Mouse (Mus musculus) lung, adult 18-20 months (tissue): ENCODE measurements around the gene Nfia.
A peak's percentile ranks its signal among the peaks of the same experiment; 100 is the strongest.

Experiments
- DNase-seq, 2 experiments: peaks; one replicate each; pipeline ENCODE4 v3.0.0; 2022; ENCODE audit warnings: mixed read lengths in 2 of 2

The Nfia gene

DNA sequence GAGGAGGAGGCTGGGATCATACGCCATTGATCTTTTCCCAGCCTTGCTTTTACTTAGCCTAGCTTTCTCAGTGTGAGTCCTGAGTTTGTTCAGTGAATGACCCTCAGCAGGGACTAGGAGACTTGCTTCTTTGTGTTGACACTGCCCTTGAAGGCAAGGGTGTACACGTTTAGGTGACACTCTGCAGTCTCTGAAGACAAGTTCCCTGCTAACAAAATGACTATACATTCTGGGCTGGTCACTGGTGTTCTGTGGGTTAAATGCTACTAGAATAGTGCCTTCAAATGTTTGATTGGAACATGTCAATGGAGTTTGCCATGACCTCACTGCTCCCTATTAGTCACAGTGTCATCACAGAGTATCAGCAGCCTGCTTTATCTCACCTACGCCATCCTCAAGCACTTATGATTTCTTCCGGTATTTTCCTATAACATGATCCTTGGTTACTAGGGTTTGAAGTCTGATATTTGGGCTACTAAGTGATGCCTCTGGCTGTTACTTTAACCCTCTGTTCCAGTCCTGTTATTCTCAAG is 68.6 kb downstream of the Nfia start:
- no peak for DNase-seq

DNA sequence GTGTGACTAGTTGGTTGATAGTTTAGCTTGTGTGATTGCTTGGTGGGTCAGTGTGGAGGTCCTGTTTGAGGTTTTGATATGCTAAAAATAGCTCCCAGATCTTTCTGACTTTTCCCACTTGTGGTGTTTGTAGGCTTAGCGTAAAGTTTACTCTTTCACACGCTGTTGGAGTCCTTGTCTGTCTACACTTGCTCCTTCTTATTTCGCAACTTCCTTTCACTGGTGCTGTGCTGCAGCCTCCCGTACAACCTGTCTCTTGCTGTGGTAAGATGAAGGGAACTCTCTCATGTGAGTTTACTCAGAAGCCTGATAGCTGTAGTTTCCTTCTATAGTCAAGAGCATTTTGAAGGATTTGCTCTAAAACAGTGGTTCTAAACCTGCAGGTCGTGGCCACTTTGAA is 69.2 kb downstream of the Nfia start:
- DNase-seq, result peak in 1 of 2 experiments; percentile 36

DNA sequence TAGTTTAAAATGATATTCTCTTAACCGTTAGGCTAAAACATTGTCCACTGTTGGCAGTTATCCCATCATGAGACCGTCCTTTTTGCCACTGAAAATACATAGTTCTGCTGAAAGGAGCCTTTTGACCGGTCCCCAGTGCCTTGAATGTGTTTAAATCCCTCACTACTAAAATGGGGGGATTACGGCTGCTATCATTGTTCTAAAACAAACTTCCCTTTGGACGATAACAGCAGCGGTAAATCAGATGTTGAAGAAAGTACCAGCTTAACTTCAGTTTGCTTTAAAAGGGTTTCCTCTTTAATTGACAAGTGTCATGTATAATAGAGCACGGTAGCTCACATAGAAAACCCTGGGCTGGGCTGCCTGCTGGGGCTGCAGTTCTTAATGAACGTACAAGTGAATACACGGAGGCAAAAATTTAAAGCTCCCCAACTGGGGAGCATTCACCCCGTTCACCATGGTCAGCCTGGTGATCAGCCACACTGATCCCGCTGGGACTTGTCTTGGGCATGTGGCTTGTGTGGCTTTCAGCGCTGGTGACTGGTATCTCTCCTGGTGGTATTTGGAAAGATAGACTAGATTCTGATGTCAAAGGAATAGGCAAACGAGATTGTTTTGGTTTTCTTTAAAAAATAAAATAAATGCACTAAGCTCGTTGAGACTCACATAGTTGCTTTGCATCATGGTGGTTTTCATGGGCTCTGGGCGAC is 71.6 kb downstream of the Nfia start:
- DNase-seq, result no peak

DNA sequence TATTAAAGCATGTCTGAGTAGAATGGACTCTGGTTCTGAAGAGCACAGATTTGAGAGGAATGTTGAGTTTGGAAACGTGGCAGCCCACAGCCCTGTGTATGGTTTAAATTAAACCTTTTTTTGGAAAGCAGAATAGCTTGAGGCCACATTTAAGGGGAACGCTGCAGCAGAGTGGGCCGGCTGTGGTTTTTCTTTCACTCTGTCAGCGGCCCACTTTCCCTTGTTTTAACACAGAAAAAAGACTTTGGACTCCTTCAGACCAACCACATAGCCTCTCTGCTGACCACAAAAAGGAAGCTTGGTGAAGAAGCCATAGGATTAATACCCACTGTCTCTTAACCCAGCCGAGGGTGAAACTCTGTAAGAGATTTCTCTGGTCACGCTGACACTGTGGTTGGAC is 72.4 kb downstream of the Nfia start:
- DNase-seq, result no peak

DNA sequence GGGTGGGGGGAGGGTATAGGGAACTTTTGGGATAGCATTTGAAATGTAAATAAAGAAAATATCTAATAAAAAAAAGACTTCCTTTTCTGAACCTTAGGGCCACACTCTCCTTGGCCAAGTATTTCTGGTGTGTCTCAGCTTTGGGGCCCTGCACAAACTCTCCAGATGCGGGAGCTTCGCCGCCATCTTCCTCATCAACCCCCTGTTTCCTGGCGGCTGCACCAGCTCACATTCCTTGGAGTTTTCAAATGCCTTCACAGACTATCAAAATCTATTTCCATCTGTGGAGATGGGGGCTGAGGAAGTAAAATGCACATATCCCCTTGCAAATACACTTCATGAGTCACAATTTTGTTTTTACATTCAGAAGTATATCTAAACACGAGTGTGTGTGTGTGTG is 75.1 kb downstream of the Nfia start:
- DNase-seq, result no peak

DNA sequence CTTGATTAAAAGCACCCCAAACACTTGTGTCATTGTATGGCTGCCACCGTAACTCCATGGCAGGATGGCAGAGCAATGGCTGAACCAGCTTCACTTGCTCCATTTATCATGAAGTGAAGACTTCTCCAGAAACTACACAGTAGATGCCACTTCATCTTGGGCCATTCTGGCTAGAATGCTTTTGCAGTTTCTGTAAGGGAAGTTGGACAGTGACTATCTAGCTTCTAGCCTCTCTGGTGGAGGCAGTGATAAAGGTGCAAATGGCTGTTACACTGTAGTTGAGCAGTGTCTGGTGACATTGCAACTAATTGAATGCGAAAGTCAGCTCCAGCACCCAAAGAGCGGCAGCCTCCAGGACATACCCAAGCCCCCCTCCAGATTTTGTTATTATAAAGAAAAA is 78.5 kb downstream of the Nfia start:
- no peak for DNase-seq

DNA sequence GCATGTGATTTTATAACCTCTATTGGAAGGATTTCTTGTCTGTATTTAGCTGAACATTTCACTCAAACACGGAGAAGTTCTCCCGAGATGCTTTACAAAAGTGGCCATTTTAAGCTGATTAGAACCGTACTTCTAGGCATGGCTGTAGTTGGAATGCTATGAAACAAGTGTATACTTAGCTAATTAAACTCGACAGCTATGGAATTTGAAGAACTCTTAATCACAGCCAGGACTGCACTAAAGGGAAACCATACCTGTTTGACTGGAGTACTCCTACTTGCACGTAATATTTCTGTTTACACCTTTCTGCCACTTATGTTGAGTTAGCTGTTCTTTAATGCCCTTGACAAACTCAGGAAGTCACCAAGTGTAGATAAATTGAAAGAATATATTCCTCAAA is 79.2 kb downstream of the Nfia start:
- no peak for DNase-seq

DNA sequence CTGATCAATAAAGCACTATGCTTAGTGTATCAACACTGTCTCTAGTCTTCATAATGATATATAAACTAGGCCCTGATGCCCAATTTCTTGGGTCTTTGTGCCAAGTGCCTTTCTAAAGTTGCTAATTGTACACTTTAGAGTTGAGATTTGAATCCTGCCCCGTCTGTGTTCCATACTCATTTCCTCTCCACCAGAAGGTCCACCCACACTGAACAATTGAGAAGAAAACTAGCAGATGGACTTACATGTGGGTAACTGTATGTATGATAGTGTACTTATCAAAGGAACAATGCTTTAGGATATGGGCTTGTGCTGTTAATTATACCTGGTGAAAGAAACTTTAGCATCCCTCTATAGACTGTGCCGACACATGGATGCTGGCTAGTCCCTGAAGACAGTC is 80.1 kb downstream of the Nfia start:
- no peak for DNase-seq

DNA sequence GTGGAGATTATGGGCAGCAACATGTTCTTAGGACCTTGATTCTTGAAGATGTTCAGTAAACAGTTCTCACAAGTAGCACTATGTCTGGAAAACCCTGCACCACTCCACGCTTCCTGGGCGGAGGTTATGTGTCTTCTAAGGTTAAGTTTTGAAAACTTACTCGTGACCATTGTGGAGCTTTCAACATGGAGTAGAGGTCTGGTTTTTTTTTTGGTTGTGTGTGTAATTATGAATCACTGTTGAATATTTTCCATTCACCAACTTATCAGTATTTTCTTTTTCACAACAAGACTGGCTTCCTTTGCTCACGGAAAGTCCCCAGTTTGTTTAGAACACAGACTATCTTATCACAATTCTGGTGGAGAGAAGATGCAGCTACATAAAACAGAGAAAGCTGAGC is 82.2 kb downstream of the Nfia start:
- peak; percentile 46 to 62 for DNase-seq

DNA sequence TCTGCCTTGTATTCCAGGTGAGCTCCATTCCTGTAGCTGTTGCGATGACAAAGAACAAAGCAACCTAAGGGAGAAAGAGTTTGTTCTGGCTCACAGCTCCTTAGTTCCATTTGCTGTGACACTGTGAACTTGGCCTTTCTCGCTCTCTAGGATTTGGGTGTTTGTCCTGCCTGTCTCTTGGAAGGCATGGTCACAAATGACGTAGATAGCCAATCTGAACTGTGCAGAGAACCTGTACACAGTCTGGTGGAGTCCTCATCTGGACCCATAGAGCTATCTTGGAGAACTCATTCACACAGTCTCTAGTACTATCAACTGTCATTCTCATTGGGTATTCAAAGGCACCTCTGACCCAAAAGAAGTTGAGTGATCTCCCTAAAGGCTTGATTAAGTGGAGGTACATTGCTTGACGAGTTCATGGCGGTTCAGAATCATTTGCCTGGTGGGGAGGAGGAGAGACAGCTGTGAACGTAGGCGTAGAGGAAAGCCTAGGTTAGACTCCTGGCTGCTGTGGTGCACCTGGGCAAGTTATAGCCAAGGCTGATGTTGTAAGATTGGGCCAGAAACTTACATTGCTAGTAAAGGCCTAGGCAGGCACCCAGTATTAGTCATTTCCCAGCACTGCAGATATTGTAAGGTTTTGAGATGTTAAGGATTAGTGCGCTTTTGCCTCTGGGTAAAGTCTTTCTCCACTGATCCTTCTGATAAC is 83.3 kb downstream of the Nfia start:
- no peak for DNase-seq

DNA sequence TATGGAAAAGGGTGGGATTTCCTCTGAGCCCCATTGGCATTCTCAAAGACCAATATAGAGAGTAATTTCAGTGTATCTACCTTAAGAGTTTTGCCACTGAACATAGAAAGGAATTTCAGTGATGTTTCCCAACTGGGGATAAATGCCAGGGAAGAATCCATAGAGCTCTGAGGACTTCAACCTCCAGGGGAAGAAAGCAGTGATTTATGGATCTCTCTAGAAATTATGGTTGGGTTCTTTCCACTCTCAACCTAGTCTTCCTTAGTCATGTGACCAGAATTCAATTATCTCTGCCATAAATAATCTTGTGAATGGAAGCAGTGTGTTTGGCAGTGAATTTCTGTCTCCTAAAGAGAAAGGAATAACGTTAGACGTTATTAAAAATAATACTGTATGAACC is 85.0 kb downstream of the Nfia start:
- DNase-seq, result no peak

DNA sequence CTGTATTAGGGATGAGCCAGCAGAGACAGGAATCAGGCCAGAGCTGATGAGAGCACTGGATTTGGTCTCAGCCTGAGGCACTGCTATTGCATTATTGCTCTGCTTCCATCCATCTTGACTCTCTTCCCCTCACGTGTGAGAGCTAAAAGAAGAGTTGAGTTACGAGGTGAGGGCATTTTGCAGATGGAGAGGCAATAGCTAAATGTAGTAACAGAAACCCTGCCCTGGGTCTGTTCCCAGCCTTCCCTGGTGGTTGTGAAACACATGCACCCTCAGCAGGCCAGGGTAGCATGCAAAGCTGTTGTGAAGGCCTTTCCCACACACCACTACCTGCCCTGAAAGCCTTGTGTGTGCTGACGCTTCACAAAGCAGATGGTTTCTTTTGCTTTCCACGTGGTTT is 86.9 kb downstream of the Nfia start:
- peak in 1 of 2 experiments; percentile 41 for DNase-seq

DNA sequence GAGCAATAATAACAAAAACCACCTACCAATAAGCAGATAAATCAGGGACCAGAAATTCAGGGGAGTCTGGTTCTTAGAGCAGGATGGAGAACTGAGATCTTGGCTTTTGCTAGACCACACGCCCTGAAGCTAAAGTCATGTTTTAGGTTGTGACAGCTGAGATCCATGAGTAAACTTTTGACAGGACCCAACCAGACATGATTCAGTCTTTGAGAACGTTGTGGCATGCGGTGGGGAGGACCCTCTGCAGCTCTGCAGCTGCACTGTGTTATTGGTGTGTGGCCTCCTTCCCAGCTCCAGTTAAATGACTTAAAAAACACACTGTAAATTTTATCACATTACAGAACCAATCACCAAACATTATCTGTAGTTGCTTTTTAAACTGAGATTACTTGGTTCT is 87.8 kb downstream of the Nfia start:
- no peak for DNase-seq

DNA sequence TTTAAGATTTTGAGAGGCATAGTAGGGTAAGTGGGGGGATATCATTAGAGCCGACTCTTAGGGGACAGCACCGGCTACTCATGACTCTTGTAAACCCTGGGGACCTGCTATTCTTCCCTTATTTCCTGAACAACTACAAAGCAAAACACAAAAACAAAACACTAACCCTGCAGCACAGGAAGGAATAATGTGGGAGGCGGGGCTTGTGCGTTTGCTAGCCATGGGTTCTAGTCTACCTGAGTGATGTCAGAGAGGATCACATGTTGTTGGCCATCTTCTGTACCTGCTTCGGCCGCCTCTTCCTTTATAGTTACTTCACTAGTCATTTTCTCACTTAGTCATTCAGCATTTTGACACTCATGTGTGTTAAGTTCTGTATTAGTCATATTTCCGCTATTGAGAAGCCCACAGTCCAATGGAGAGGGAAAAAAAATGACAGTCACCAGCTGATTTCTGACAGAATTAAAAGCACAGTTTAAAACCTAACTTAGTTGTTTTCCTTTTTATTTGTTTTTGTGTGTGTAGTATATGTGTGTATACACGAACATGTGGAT is 88.3 kb downstream of the Nfia start:
- no peak for DNase-seq

DNA sequence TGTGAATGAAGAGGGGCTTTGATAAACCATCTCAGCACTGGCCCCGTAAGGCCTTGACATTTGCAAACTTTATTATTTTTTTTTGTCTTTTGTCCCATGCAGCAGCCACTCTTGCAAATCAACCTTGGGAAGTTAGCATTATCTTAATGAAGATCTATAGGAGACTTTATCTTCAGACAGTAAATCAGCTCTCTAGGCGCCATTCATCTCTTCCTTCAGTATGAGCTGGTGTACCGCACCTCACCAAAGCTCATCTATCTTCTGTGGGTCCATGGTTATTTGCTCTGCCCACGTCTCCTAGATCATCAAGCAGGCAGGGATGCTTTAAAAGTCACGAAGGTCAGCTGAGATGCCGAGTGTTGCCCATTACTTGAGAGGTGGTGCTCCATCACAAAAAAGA is 89.8 kb downstream of the Nfia start:
- no peak for DNase-seq

DNA sequence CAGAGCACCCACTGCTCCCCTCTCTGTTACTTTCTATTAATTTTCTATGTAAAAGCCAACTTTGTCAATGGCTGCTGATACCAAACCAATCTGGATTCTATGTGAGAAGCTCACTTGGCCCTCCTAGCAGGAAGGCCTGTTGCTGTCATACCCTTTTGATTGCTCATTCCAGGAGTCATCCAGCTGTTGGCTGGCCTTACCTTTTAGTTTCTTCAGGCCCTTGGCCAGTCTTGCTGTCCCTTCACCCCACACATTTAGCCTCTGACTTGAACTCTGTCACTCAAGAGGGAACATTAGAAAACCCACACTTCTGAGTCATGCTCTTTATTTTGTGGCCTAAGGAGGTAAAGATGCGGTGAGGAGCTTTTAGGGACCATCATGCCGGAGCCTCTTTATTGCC is 91.7 kb downstream of the Nfia start:
- no peak for DNase-seq

DNA sequence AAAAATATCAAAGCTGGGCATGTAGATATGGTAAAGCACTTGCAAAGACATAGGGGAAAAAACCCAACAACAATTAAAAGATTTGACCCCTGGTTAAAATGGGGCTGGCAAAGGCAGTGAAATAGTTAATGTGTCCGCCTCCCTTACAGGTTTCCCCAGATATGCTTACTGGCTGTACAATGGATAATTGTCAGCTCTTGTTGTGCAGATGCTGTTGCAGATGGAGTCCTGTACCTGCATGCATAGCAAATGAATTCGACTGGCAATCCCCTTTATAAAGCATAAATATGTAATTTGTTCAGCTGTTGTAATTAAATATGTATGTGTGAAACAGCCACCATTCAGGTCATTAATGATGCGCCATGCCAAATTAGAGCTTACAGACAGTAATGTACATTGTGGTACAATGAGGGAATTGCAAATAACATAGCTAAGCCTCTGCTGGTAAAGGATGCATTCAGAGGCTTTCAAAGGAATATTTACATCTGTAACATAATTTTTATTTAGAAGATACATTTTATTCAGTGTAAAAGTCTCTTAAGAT is 92.9 kb downstream of the Nfia start:
- no peak for DNase-seq

DNA sequence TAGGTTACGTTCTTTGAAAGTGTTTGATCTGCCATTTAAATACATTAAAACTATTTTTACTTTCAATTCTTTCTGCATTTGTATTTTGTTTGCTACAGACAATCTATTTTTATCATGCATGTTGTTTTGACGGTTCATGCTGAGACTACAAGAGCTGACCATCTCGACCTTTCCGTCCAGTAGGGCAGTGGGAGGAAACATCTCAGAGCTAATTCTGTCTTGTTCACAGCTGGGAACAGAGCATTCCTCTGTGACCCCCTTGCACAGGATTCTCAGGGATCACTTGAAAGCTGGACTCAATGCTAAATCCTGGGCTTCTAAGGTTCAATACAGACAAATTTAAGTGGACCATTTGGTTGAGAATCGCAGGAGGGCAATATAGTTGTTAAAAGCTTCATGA is 93.9 kb downstream of the Nfia start:
- DNase-seq, result peak in 1 of 2 experiments; percentile 22

DNA sequence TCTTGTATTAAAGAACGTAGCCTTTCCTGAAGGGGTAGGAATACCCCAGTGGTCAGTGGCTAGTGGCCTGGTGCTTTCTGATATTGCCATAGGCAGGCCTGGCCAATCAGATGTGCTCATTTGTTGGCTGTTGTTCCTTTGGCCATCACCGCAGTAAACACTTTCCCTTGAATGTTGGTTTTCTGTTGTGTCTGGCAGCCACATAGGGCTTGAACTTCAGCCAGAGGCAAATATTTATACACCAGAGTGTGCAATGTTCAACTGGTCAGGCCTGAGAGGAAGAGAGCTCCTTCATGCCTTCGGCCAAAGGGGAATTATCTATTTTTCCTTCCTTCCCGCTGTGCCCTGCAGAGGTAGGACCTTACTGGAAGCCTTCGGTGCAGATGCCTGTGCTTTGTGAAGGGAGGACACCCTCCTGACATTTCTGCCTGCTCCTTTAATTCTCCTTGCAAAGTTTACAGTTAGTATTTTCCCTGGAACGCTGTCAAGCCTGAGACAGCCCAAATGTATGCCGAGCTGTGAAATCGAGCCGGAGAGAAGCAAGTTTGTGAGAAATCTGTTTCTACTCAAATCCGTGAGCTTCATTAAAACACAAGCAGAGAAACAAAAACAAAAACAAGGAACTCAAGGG is 95.9 kb downstream of the Nfia start:
- DNase-seq, result peak; percentile 77 to 80

DNA sequence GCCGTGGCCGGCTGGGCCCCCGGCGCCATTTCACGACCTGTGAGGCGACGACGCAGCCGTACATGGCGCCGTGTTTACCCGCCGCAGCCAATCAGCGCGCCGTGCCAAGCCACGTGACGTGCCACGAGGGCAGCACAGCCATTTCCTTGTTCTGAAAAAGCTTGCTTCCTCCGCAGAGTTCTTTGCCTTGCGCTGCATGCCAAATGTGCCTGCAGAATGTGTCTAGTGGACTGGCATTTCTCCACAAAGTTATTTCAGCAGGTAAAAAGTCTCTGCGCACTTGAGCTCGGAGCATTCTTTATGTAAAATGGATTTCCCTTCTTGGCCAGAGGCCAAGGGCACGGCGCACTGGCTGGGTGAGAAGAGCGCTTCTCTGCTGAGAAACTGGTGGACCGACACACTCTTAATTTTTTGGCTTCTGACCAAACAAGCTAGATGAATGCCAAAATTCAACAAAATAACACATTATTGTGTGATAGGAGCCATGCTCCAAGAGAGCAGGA is 96.5 kb downstream of the Nfia start:
- peak; percentile 97 to 98 for DNase-seq

DNA sequence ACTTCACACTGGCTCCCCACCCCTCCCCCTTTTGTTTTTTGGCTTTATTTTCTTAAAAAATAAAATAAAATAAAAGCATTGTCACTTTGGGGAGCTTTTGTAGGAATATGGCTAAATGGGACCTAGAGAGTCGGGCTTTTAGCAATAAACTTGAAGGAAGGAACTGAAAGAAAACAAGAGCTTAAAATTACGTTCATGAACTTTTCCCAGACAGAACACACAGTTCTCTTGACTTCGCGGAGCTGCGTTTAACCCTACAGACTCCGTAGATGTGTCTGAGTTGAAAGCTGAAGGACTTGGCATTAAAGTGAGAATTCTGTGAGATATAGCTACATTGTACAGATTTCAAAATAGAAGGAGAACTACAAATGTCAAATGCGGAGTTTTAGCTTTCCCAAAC is 96.9 kb downstream of the Nfia start:
- no peak for DNase-seq

DNA sequence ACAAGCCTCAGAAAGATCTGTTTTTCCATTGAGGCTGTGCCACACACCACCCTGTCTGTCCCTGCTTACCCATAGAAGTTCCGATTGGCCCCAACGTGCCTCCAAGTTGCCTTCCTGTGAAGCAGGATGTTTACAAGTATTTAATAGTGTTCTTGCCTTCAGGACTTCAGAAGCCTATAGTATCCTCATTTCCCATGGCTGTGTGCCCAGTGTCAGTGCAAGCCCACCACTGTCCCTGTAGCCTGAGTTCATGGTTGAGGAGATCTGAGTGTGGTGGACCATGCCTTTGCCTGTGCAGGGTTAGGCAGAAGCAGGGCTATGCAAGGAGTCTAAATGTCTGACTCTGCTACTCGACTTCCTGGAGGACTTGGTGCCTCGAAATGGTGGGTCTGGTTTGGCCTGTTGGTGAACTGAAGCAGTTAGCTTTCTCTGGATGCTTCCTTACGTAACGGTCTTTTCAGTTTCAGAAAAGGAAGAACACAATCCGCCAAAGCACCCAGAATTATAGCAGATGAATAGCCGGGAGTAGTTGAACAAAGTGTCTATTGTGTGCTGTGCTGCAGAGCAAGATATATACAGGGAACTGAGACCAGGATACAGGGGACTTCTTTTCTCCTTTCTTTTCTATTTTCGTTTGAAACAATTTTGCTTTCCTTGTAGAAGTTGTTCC is 99.4 kb downstream of the Nfia start:
- peak in 1 of 2 experiments; percentile 44 for DNase-seq

DNA sequence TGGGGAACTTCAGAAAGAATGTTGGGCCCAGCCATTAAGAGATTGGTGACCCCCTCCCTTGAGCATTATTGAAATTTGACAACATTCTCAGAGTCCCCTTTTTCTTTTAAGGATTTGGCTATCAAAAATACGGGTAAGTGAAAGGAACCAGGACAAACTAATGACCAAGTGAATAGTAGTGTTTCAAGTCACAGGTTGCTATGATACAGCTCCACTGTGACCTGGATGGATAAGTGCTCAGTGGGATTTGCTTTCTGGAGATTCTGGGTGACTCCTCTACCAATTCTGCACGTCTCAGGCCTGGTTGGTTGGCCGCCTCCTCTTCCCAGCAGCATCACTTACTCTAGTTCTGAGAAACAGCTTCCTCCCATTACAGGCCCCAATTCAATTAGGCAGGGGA is 102.4 kb downstream of the Nfia start:
- no peak for DNase-seq
